Mouse (Mus musculus): ENCODE results near the gene Dpp9.

Dpp9 gene

GRCm38 (mm10) chr17:56144546-56144945 lies 74.2 kb downstream of the Dpp9 start:
- no peak for DNase-seq (ENCODE audit: low read depth, low spot score)

- no peak for DNase-seq (ENCODE audit: low read depth, low spot score)
Measured at GRCm38 (mm10) chr17:56141702-56142605, 76.8 kb downstream of the Dpp9 start.

DNA sequence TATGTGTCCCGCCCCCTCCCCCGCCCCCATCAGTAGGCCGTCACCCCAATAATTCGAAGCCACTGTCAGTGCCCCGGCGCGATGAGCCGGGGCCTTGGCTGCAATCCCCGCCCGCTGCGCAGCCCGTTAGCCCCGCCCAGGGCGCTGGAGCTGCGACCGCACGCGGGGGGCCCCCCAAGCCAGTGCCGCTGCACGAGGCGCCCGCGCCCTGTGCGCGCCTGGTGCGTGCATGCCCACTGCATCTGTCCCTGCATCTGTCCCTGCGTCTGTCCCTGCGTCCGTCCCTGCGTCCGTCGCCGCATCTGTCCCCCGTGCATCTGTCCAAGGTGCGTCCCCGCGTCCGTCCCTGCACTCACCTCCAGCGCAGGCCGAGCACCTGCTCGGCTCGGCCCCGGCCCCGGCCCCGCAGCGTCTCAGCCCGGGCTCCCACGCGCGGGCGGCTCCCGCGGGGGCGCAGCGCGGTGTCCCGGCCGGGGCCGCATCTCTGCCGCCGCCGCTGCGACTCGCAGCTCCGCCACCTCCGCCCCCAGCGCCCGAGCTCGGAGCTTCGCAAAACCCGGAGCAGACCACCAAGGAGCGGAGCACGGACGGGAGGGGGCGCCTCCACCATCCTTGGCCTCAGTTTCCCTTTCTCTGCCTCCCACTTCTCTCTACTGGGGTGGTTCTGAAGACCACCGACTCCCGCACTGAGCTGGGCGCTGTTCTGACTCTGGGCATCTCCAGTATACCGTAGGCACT lies 78.7 kb downstream of the Dpp9 start, which contains the start of gene Sema6b:
Sema6b (minus strand) TSS at position 486 of the 738 bp plus-strand sequence.
- no peak for DNase-seq (ENCODE audit: low read depth, low spot score)

GRCm38 (mm10) chr17:56139355-56139754 lies 79.3 kb downstream of the Dpp9 start:
- DNase-seq (ENCODE audit: low read depth, low spot score): no peak

- no peak for DNase-seq (ENCODE audit: low read depth, low spot score)
Measured at GRCm38 (mm10) chr17:56137839-56138613, 80.7 kb downstream of the Dpp9 start.

Data from skeletal muscle tissue, adult 2 months (tissue).